Mouse (Mus musculus): ENCODE data around the gene Prpmp5. TPM values are rescaled to one million over a fixed set of nuclear protein-coding genes. Genes with fewer than 3 reads are reported as not detected.
"Not testable (repeated sequence)": the region's sequence is repeated elsewhere in the genome, so short reads cannot be mapped to it uniquely, and the experiment has no call there.

Prpmp5 gene
- total RNA-seq (2021), result not detected in 2 replicates
- long read RNA-seq, result 0 reads

GRCm38 (mm10) chr6:132314657-132315056, at the start of gene Prpmp5:
Gene Prpmp5 (minus strand): TSS chr6:132314757.
- DNase-seq, result not testable (repeated sequence)

GRCm38 (mm10) chr6:132364034-132364433, 49.5 kb upstream of the Prpmp5 start, which contains the start of gene Gm8882:
Gene Gm8882 (minus strand): TSS chr6:132364134.
- DNase-seq, result not testable (repeated sequence)

Other genes with a start within 250 kb of the Prpmp5 start
- not detected in 2 replicates for gene Prb1, start 104.2 kb downstream of the Prpmp5 start, total RNA-seq (2021)
- gene Gm8882, start 49.4 kb upstream of the Prpmp5 start, total RNA-seq (2021), result not detected in 2 replicates